Mouse (Mus musculus): Measurements from ENCODE around the gene Olfr684.

Olfr684 gene

DNA sequence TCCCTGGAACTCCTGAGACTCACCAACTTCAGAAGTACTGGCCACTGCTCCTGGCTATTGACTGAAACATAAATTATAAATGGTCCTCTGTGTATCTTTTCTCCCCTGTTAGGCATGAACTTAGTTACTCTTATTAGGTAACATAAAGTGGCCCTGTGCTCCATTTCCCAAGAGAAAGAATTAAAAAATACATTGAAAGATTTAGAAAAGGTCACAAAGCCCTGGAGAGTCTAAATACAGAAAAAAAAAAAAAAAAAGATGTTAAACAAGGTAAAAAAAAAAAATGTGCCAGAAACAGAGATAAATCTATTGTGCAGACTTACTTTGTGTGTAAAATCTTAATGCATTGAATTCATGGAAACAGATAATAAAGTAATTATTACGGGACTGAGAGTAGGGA, at the start of gene Olfr684:
Olfr684 (minus strand) TSS at position 101 of the 400 bp plus-strand sequence.
- DNase-seq = no peak

- no peak for DNase-seq
These were observed 43.9 kb upstream of the Olfr684 start, which contains the start of gene Olfr686 for GRCm38 (mm10) chr7:105207385-105207784. Gene Olfr686, minus strand, starts transcription at chr7:105207485.

- DNase-seq = no peak
These were observed 22.5 kb upstream of the Olfr684 start, which contains the start of gene Olfr685 for GRCm38 (mm10) chr7:105185912-105186311. Gene Olfr685, minus strand, starts transcription at chr7:105186012.

- peak; percentile 6 for DNase-seq
These were observed 7.3 kb upstream of the Olfr684 start for GRCm38 (mm10) chr7:105170773-105171172.

DNA sequence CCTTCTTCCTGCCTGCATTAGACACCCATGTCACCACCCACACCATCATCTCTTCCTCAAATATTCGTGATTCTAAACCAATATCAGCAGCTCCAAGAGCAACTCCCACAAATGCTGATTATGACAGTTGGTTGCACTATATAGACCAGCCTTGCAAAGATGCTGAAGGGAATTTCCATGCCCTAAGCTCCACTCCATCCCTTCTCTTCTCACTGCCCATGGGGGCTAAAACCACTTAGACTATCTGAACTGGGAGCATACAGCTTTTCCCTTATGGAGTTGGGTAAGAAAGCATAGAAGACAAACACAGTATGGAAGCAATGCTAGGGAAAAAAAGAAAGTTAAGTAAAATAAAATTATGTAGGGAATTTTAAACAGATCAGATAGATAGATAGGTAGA, 16.5 kb downstream of the Olfr684 start, which contains the start of gene Olfr683:
Olfr683 (minus strand) TSS at position 101 of the 400 bp plus-strand sequence.
- DNase-seq = no peak

DNA sequence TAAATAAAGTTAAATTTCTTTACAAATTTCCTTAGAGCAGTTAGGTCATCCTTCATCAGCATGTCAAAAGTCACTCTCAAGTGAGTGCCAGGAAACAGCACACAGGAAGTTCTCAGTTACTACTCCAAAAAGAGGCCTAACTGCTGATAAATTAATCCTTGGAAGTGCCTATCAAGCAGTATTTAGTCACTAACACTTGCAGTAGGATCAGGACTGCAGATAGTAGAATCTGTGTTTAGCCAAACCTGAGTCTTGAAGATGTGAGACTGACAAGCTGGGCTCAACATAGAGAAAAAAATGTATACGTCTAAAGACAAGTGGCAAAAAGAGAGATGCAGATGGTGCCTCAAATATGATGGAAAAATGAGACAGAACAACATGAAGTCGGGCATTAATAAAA, 22.2 kb downstream of the Olfr684 start:
- DNase-seq = no peak

DNA sequence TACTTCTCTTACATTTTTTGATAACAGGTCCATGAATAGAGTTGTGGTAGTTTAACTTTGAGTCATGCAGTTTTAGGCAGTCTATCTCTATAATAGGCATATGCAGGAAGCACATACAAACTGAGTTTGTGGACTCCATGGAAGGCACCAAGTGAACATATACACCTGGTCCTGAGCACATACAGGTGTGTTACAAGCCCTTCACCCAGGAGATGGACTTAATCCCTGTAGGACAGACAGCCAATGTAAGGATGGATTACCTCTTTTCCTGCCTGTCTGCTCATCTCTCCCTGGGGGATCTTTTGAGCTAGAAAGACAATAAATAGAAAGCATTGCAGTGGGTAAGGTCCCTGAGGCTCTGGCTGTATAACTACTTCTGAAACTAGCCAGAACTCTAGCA, 46.9 kb downstream of the Olfr684 start, which contains the start of gene Olfr681:
Olfr681 (plus strand) TSS at position 301 of the 400 bp plus-strand sequence.
- DNase-seq = no peak
